Mouse (Mus musculus) limb, embryonic 15.5 days (tissue): ENCODE measurements around the gene Dnttip2. TPM values are rescaled to one million over a fixed set of nuclear protein-coding genes. Genes with fewer than 3 reads are reported as not detected.

Source experiments
- microRNA counts: library from miRNA; unstranded; fragments of <30 nt; microRNA quantifications from one replicate; lab custom pipeline; 2016
- microRNA-seq: library from miRNA; unstranded; fragments of <30 nt; microRNA quantifications from one replicate; pipeline ENCODE4, GENCODE M21; 2016
- polyA plus RNA-seq: library from polyadenylated mRNA; unstranded; fragments of >200 nt; fragmentation: Nextera tagmentation; extraction: Ambion mirVana; gene quantifications from 2 replicates; pipeline ENCODE4 v1.2.1, GENCODE M21; 2015

The Dnttip2 gene
- polyA plus RNA-seq, 1 experiment from 2014 or later: 63.9 TPM

MicroRNA genes within 50 kb of the gene (microRNA counts, 519-probe panel; counts per million panel counts)
- 1,556 counts per million, percentile 17 among the panel's probes with 10 or more counts for microRNA mmu-miR-760 (lab: Ali Mortazavi, UCI)

Small RNA genes within 50 kb of the gene (microRNA-seq; reads per million reads assigned to microRNA genes)
- gene Gm22903 (not detected), gene Mir760 (28.8 reads per million, percentile 35 among the genes with 10 or more reads in this experiment)

Other genes starting within 250 kb of the Dnttip2 start
- 1.0 and 1.2 TPM in 2 replicates for gene Abca4, start 229.9 kb upstream of the Dnttip2 start, polyA plus RNA-seq
- 45.7 and 56.6 TPM in 2 replicates for gene Gclm, start 28.8 kb upstream of the Dnttip2 start, polyA plus RNA-seq
- gene Bcar3, start 19.7 kb downstream of the Dnttip2 start, polyA plus RNA-seq: 7.8 and 9.1 TPM in 2 replicates